Mouse (Mus musculus) megakaryocyte, embryonic 14.5 days (primary cell): Measurements from ENCODE around the gene Irx1.

Experiments
- FLI1 ChIP-seq: IDR thresholded peaks from 2 replicates; pipeline ENCODE4 v1.6.1; 2012; ENCODE audit warnings: low read length, inconsistent platforms, mixed read lengths
- GATA1 ChIP-seq: IDR thresholded peaks from 3 replicates; pipeline ENCODE4 v1.6.1; 2012; ENCODE audit warnings: mixed read lengths, low read length, inconsistent platforms, borderline replicate concordance

DNA sequence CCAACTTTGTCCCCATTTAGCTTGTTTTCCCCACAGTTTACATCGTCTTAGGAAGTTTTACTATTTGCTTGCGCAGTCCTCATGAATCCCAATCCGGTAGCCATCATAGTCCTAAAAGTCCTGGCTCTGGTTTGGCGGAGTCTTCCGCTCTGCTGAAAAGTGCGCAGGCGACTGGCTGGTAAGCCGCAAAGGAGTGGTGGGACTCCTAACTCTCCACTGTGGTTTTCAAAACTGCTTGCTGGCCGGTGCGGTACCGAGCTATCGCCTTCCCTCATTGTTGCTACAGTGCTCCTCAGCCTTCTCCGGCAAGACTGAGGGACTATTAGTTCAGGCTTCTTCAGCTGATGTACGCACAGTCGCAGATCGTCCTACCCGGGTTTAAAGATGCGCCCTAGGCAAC lies 6.4 kb downstream of the Irx1 start:
- no peak for TF ChIP-seq GATA1
- no peak for TF ChIP-seq FLI1
